Mouse (Mus musculus): Measurements from ENCODE around the gene Snd1.

DNA sequence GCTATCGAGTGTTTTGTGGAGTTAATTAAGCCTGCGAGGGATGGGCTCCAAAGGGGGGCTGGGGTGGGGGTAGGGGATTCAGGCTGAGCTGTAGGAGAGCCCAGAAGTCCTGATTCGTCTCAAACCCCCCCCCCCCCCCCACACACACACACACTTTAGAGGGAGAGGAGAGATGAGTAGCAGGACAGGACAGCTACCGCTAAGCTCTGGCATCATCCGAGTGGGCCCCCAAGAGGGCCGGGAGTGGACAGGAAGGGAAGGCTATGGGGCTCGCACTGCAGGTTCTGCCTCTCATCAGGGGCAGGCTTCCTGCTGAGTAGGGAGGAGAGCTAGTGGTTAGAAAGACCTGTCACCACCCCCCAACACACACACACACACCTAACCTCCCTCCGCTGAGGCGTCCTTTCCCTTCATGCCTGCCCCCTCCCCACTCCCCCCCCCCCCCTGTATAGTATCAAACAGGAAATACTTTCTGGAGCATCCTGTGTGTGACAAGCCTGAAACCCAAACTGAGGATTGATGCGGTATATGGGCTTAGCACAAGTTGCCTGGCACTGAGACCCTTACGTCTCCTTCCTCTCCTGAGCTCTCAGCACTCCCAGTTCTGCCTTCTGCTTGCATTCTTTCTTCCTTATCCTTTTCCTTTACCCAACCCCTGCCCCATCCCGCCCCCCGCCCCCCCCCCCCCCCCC, 456.8 kb downstream of the Snd1 start:
- TF ChIP-seq ZKSCAN1 (IDR thresholded peaks at IDR 0.05; ENCODE audit: borderline replicate concordance, low read depth, low read length) (no peak), USF1 (IDR thresholded peaks at IDR 0.05; ENCODE audit: low read depth, low read length) (no peak), CTCF (conservative IDR thresholded peaks at IDR 0.05 in 1 of 2, IDR thresholded peaks at IDR 0.05 in 1 of 2; ENCODE audit: low read depth in 2 of 2, low read length in 2 of 2) (no peak), SMC3 (IDR thresholded peaks at IDR 0.05; ENCODE audit: low read depth, low read length) (no peak), ZMIZ1 (IDR thresholded peaks at IDR 0.05; ENCODE audit: low read depth, low read length) (no peak), HCFC1 (IDR thresholded peaks at IDR 0.05; ENCODE audit: low read depth, low read length) (no peak)
